Mouse (Mus musculus) left cerebral cortex, postnatal 14 days (tissue): ENCODE data around the gene Slc41a1. TPM values are rescaled to one million over a fixed set of nuclear protein-coding genes. Genes with fewer than 3 reads are reported as not detected.

ENCODE experiments used
- DNase-seq, 2 experiments: peaks; one replicate each; pipeline ENCODE4 v3.0.0; 2021 to 2022; ENCODE audit warnings: low spot score in 2 of 2, mixed read lengths in 1 of 2
- intact Hi-C: fragments of 180-260 bp; cut with DNase I; formaldehyde crosslinking; loops from one replicate; pipeline ENCODE4 v1.15.1; 2025
- total RNA-seq, 2 experiments: library from RNA; stranded (reverse); gene quantifications; 2 replicates each; pipeline ENCODE4 v1.2.3; 2021

Gene Slc41a1
- total RNA-seq, 2 experiments from 2014 or later = 49.0 to 56.7 TPM

DNA sequence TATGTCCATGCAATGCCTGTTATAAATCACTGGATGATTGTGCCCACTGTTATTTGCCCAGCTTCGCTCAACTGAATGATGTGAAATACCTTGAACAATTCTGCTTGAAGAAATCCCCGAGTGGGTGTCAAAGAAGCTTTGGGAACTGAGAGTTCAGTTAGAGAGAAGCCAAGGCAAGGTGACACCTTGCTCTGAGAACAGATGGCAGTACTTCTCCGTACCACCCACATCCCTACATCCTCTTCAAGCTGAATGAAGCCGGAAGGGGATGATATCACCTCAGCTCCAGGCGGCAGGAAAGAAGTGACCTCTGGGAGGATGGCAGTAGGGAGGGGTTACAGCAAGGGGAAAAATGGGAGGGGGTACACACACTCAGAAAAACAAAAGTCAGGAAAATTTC lies 3.7 kb upstream of the Slc41a1 start:
- intact Hi-C loops = no loop called here
- peak in 1 of 2 experiments; percentile 50 for DNase-seq

DNA sequence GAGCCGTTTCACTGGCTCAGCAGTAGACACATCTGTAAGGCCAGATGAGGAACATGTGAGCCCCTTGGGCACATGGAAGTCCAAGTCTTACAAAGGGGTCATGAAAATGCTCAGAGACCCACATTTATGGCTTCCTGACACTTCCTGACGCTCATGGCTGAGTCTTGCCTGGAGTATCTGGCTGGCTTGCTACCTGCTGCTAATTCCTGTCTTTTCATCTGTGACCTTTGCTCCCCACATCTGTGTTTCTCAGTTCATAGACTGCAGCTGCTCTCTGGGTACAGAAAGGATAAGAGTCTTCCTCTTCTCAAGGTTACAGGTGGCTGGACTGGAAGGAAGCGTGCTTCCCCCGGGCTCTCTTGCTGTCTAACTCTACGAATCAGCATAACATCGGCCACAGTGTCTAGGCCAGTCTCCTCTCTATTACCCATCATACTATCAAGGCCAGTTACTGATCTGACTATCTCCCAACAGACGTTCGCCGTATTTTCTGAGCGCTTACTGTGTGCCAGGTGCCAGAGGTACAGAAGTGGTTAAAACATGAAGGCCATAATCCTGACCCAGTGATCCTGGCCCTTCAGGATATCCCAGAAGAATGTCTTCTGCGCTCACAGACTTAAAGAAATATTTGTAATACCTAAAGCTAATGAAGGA lies 2.6 kb upstream of the Slc41a1 start:
- intact Hi-C loops = no loop called here
- no peak for DNase-seq

DNA sequence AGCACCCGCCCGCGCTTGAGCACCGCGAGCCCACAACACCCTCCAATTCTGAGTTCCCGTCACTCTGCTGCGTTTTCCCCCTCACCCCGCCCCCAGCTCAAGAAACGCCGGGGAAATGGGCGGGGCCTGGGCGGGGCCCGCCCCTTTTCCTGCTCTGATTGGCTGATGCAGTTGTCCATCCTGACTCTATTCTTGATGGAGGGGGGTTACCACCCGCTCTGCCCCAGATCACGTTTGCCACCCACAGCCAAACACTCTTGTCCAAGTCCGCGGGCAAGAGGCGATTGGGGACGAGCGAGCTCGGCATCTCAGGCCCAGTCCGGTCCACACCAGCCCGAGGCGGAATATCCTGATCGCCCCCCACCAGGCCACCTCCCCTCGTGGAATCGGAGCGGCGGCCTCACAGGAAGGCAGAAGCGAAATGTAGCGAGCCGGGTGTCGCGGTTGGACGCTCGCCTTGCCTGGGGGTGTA lies 530 bp downstream of the Slc41a1 start:
- intact Hi-C loops = no loop called here
- DNase-seq = peak; percentile 94 to 95

DNA sequence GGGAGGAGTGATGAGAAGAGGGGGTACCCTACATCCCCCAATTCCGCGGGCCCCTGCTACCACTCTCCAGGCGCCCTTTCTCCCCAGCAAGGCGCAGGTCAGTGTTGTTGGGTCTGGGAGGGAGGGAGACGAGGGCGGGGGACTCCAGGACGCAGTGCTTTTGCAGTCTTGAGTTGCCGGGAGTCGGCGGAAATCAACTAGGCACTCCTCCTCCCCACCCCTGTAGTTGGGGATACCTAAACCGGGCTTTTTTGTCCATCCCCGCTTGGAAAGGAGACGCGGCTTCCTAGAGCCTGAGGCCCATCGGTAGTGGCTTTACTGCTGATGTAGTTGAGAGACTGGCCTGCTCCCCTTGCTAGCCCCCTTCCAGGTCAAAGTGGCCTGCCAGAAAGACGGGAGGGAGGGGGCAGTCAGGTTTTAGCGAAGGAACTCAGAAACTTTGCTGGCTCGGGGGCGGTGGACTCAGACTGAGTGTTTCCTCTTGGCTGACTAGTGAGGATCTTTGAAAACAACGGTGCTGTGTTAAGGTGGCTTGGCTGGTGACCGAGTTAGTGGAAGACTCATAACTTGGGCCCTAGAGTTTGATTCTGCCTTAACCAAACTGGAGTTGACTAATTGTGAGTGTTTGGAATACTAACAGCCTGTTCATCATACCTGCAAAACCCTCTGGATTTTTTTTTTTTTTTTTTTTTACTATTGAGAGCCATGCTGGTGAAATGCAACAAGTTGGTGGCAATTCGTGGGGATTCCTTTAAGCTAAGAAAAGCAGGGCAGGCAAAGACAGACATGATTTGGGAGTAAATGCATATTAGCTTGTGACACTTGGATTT lies 1.2 kb downstream of the Slc41a1 start:
- DNase-seq = peak; percentile 24 to 40
- intact Hi-C loops = no loop called here

DNA sequence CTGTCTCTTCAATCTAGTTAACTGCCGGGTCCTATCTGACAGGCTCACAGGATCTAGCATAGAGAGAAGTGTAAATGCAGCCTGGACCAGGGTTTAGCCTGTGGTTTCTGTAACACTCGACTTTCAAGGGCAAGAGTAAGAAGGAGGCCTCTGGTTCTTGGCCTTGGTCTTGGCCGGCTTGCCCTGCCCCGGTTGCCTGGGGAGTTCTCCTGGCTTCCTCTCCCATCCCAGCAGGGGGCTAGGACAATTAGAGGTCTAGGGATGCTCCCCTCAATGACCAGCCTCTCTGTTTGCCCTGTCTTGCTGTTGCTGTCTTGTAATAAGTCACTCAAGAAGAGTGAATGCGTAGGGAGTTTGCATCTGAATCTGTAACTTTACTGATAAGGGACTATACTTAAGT lies 2.0 kb downstream of the Slc41a1 start:
- intact Hi-C loops = no loop called here
- DNase-seq = no peak

DNA sequence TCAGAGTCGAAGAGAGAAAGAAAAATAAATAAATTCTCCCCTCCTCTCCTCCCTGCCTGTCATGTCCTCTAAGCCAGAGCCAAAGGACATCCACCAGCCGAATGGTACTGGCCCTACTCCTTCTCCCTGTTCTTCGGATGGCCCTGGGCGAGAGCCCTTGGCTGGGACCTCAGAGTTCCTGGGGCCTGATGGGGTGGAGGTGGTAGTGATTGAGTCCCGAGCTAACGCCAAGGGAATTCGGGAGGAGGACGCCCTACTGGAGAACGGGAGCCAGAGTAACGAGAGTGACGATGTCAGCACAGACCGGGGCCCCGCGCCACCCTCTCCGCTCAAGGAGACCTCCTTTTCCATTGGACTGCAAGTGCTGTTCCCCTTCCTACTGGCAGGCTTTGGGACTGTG lies 3.3 kb downstream of the Slc41a1 start:
- DNase-seq = no peak
- intact Hi-C loops = no loop called here

DNA sequence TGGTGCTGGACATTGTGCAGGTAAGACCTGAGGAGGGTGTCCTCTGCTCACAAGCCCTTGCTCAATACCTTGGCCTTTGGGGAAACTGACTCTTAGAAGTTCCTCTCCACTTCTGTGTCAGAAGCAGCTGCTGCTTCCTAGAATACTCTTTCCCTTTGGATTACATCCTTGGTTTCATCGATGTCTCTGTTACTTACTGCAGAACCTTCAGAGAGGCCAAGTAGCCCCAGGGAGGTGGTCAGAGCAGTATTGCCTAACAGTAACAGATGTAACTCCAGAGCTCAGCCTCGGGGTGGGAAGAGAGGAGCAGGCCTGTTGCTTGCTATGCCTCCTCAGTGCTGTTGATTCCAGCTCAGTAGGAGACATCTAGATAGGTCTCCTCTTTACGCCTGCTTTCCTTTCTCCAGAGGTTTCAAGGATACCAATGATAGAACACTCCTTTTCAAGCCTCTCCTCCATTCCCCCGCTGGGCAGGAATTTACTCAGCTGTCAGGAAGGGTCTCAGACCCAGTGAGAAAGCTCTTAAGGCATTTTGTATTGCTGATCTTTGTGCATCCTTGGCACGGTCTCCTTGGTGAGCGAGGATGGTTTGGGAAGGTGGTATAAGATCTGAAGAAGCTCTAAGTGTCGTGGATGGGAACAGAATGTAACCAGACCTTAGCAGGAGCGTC lies 3.8 kb downstream of the Slc41a1 start:
- intact Hi-C loops = no loop called here
- DNase-seq = no peak

DNA sequence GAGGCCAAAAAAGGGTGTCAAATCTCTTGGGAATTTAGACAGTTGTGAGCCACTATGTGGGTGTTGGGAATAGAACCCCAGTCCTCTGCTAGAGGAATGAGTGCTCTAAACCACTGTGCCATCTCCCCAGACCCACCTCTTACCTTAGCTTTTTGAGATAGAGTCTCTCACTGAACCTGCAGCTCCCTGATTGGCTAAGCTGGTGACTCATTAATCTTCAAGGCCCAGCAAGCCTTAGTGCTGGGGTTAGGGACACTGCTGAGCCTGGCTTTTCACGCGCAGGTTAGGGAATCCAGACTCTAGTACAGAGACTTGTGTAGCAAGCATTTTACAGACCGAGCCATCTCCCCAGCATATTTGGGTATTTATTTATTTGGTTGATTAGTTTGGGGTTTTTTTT lies 9.7 kb downstream of the Slc41a1 start:
- intact Hi-C loops = no loop called here
- no peak for DNase-seq

DNA sequence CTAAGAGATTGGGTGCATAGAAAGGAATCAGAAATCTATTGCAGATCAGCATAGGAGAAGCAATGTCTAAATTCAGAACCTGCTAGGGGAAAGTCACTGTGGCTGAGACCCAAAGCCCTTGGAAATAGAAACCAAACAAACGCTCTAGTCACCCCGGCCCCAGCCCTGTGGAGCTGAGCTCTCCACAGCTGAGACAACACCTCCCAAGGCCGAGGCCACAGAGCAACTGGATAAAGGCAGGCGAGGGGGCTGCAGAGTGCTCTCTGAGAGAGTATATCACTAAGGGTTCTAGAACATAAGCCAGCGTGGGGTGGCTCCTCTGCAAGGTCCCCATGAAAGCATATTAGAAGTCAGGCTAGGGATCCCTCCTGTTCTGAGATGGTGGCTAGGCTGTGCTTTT lies 11.2 kb downstream of the Slc41a1 start:
- DNase-seq = no peak
- intact Hi-C loops = no loop called here

DNA sequence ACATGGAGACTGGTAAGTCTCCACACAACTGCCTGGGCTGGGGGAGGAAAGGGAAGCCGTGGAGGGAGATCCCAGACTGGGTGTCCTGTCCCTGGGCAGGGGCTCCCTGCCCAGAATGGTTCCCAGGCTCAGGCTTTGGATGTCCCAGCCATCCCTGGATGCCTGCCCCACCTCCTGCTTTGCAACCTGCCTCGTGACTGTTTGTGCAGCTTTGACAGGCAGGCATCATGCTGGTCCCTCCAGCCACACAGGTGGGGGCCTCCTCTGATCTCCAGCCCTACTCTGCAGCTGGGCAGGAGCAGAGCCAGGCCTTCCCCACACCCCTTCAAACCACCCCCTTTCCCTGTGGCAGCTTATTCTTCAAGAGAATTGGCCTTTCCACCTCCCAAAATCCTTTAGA lies 12.0 kb downstream of the Slc41a1 start:
- intact Hi-C loops = no loop called here
- DNase-seq = peak in 1 of 2 experiments; percentile 45

DNA sequence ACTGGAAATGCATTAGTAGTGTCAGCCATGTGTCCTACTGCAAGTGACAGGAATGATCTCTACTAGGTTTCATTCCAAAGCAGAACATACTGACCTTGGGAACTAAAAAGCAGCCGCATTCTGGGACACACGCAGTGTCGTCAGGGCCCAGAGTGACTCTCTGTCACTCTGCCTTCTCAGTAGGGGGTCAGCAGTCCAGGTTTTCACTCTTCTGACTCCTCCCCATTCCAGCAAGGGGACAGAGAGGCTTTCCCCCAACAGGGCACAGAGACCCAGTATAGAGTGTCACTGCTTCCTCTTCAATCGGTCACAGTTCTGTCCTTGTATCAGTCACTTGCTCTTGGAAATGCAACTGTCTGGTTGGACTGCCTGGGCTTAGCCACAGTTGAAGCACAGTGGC lies 14.9 kb downstream of the Slc41a1 start:
- intact Hi-C loops = loop anchor here (5.0 kb wide), 1 partner anchor 75 kb away; no protein-coding TSS in a partner anchor
- DNase-seq = no peak

DNA sequence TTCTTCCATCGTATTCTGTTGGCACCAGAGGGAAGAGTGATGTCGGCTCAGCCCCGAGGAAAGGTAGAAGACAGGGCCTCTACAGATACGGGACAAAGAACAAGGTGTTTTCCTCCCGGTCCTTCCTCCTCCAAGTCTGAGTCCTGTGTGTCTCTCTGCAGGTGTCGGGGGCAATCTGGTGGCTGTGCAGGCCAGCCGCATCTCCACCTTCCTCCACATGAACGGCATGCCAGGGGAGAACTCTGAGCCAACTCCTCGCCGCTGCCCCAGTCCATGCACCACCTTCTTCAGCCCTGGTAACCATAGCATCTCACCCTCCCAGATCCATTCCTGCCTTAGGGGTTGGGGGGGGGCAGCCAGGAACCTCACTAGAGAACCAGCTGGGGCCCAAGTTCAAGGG lies 16.5 kb downstream of the Slc41a1 start:
- no peak for DNase-seq
- intact Hi-C loops = loop anchor here (5.0 kb wide), 1 partner anchor 76 kb away; no protein-coding TSS in a partner anchor

DNA sequence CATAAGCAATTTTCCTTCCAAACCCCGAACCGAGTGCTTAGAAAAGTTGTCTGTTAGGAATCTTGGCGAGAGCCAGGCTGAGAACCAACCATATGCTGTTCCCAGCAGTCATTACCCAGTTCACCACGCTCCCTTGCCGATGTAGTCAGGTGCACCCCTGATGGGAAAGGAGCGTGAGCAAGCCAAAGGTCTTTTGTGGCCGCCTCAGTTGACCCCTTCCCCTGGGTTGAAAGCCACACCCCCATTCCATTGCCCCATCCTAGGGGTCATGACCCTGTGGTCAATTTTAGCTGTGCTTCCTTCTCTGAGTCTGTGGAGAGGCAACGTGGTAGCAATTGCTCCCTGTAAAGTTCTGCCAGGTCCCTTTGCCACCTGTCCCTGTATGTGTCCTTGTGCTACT lies 17.6 kb downstream of the Slc41a1 start:
- intact Hi-C loops = loop anchor here (5.0 kb wide), 1 partner anchor 78 kb away; no protein-coding TSS in a partner anchor
- no peak for DNase-seq

DNA sequence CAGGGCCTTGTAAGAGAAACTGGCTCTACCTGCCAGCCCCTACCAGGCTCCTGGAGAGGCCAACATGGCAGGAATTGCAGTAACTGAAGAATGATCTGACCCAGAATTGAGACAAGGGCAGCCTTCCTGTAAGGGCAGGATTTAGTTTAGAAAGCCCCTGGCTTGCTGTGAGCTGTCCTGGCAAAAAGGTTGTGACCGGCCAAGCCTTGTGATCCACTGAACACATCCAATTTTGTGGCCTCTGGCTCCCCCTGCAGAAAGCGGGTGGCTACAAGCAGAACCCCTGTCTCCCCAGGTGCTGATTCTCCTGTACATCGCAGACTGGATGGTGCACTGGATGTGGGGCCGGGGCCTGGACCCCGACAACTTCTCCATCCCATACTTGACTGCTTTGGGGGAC lies 19.0 kb downstream of the Slc41a1 start:
- intact Hi-C loops = loop anchor here (1.0 kb wide), 1 partner anchor 134 kb away; no protein-coding TSS in a partner anchor

DNA sequence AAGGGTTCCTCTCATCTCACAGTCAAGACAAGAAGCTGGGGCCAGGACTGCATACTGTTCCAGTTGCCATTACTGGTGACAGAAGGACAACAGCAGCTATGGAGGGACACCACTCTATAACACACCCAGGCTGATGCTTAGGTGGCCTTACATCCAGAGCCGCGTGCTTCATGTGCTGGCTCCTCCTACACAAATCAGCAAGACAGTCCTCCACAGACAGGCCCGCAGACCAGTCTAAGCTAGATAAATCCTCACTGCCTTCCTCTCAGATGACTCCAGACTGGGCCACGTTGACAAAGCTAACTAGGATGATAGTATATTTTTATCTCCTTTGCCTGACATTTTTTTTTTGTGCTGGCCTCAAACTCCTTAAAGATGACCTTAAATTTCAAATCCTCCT lies 34.5 kb downstream of the Slc41a1 start:
- DNase-seq = no peak
- intact Hi-C loops = no loop called here

More for the DNA sequence above, 19.0 kb downstream of the Slc41a1 start:
- peak in 1 of 2 experiments; percentile 57 for DNase-seq

DNA sequence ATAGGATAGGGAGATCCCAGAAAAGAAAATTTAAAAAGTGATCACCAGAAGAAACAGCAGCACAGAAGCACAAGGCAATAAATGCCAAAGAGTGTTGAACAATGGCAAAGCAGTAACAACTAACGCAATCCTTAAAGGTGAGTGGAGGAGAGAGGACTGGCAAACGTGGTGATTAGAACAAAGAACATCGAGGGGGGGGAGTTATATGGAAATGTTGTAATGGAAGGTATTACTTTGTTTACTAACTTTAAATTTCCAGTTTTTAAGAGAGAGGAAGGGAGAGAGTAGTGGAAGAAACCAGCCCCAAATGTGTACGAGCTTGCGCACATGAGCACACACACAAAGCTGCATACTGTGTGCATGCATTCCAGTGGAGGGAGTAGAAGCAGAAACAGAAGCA lies 38.3 kb downstream of the Slc41a1 start:
- DNase-seq = no peak
- intact Hi-C loops = no loop called here

DNA sequence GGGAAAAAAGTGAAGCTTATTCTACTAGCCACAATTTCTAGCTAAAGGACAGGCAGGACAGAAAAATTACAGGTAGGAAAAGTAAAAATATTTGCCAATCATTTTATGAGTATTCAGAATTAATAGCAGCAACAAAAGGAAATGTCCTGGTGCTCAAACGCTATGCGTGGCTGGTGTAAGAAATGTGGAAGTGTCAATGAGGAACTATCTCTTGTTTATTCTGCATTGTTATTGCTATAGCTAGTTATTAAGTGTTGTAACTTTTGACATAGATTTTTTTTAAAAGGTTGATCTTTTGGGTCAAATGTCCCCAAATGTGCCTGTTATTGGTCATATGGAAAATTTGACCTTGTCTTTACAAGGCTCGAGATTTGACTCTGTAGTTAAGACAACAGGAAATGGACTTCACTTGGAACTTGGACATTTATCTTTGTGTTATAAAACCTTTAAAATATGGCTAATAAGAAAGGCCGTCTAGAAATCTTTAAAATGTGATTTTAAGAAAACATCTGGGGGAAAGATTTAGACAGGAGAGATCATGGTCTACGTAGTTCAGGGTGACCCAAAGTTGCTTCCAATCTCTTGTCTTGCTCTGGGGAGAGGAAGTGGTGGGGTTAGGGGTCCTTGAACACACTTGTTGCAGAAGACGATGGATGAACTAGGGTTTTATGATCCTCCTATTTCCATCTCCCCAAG lies 39.2 kb downstream of the Slc41a1 start:
- intact Hi-C loops = no loop called here
- DNase-seq = no peak

DNA sequence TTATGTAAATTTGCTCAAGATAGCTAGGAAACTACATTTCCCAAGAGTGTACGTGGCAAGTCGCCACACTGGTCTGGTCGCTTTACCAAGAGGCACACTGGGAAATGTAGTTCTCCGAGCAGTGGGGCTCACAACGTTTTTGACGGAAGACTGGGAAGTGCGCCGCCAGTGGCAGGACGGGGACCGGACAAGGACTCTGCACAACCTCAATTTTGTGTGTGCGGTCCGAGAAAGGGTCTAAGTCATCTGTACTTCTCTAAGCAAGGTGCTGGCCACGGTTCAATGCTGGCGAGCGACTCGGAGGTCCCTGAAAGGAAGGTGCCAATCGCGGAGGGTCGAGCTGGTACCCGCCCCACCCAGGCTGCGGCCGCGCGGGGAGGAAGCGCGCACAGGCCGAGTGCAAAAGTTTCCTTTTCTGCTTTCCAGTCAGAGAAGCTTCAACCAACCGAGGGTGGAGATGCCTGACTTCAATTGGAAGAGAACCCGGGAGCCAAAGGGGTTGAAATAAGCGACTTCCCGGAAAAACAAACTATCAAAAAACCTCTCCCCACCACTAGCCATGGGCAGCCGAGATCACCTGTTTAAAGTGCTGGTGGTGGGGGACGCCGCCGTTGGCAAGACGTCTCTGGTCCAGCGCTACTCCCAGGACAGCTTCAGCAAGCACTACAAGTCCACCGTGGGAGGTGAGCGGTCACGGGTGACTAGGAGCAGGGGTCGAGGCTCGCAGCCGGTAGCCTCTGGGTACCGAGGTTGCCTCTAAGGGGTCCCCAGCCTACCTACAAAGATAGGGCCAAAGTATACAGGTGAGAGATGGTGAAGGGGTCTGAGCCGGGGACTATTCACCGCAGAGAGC lies 40.0 kb downstream of the Slc41a1 start, which contains the start of gene Rab29:
Rab29 (plus strand) TSS at position 132 of the 853 bp plus-strand sequence.
- DNase-seq = peak; percentile 91 to 97
- intact Hi-C loops = no loop called here

DNA sequence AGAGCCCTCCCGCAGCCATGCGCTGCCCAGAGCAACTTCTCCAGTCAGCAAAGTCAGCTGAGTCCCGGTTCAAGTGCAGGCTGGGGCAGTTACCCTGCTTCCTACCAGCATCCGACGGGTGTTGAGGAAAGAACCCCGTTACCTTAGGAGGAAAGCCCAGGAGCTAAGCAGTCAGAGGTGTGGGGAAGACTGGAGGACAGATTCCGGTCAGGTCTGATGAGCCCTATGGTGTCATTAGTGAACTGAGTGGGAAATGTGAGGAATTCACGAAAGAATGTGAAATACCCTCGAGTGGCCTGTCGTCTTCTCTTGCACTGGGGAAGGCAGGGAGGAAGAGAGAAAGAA lies 40.6 kb downstream of the Slc41a1 start:
- intact Hi-C loops = no loop called here
- no peak for DNase-seq
